Mouse (Mus musculus) forebrain, embryonic 15.5 days (tissue): ENCODE measurements at regions not wholly inside any gene's neighbourhood (a gene's known extent, or its start where the extent isn't known, plus 50 kb on each side); places are given as distances from the start of the nearest gene placed in this dataset.

Experiments used
- ATAC-seq: fragments of 200-750 bp; cut with Nextera tagmentation; replicated peaks from 2 replicates; pipeline ENCODE4 v1.8.0; 2017; ENCODE audit warnings: mild to moderate bottlenecking, moderate TSS enrichment, moderate library complexity
- H3K27ac ChIP-seq: fragments of 300-500 bp; sonication (generic); replicated peaks from 2 replicates; pipeline ENCODE4 v1.5.1; 2015; ENCODE audit warnings: mild to moderate bottlenecking, inconsistent platforms
- H3K27me3 ChIP-seq: fragments of 300-500 bp; sonication (generic); 2 replicates; pipeline ENCODE4 v1.6.1; 2015; ENCODE audit warnings: inconsistent platforms
- H3K36me3 ChIP-seq: fragments of 300-500 bp; sonication (generic); 2 replicates; pipeline ENCODE4 v1.6.1; 2015; ENCODE audit warnings: mild to moderate bottlenecking, inconsistent platforms
- H3K4me1 ChIP-seq: fragments of 300-500 bp; sonication (generic); 2 replicates; pipeline ENCODE4 v1.6.1; 2015; ENCODE audit warnings: inconsistent platforms
- H3K4me2 ChIP-seq: fragments of 300-500 bp; sonication (generic); replicated peaks from 2 replicates; pipeline ENCODE4 v1.6.1; 2015; ENCODE audit warnings: mild to moderate bottlenecking, inconsistent platforms
- H3K4me3 ChIP-seq: fragments of 300-500 bp; sonication (generic); 2 replicates; pipeline ENCODE4 v1.5.1; 2015; ENCODE audit warnings: mild to moderate bottlenecking, inconsistent platforms
- H3K9ac ChIP-seq: fragments of 300-500 bp; sonication (generic); replicated peaks from 2 replicates; pipeline ENCODE4 v1.6.1; 2015; ENCODE audit warnings: mild to moderate bottlenecking, inconsistent platforms
- H3K9me3 ChIP-seq: fragments of 300-500 bp; sonication (generic); 2 replicates; pipeline ENCODE4 v1.6.1; 2016; ENCODE audit warnings: inconsistent platforms
- WGBS: fragments of 180-500 bp; shearing (Covaris S2); methylation state at CpG from one replicate; pipeline ENCODE4 v1.1.7; 2015; ENCODE audit warnings: mixed read lengths; 5-methylcytosine and 5-hydroxymethylcytosine counted together

- Histone ChIP-seq H3K36me3 (no peaks in the 10 kb centered on the region), H3K4me2 (no peak overlapping the region), H3K9ac (no peak overlapping the region), H3K9me3 (no peaks in the 10 kb centered on the region), H3K27me3 (no peaks in the 10 kb centered on the region), H3K4me3 (no peak overlapping the region), H3K27ac (no peak overlapping the region), H3K4me1 (no peaks in the 10 kb centered on the region)
- ATAC-seq: no peak
- 85% methylated on average over 3 of the region's 3 CpGs for WGBS
These were observed 101.8 kb upstream of the Rai14 start for GRCm38 (mm10) chr15:10816213-10816621.

GRCm38 (mm10) chr15:10818216-10818615 is 103.8 kb upstream of the Rai14 start:
- H3K4me2 ChIP-seq: no peak overlapping the region
- 83% methylated on average over 6 of the region's 6 CpGs for WGBS
- H3K9me3 ChIP-seq: no peaks in the 10 kb centered on the region
- no peak for ATAC-seq
- H3K27me3 ChIP-seq: no peaks in the 10 kb centered on the region
- H3K27ac ChIP-seq: no peak overlapping the region
- H3K4me3 ChIP-seq: no peak overlapping the region
- H3K36me3 ChIP-seq: no peaks in the 10 kb centered on the region
- no peak overlapping the region for H3K9ac ChIP-seq
- H3K4me1 ChIP-seq: no peaks in the 10 kb centered on the region

GRCm38 (mm10) chr15:10818706-10819105 is 104.3 kb upstream of the Rai14 start:
- WGBS: 90% methylated on average over 1 of the region's 1 CpGs
- Histone ChIP-seq H3K4me2 (no peak overlapping the region), H3K4me1 (no peaks in the 10 kb centered on the region), H3K9ac (no peak overlapping the region), H3K4me3 (no peak overlapping the region), H3K27ac (no peak overlapping the region), H3K36me3 (no peaks in the 10 kb centered on the region), H3K27me3 (no peaks in the 10 kb centered on the region), H3K9me3 (no peaks in the 10 kb centered on the region)
- no peak for ATAC-seq

- H3K9me3 ChIP-seq: no peaks in the 10 kb centered on the region
- no peaks in the 10 kb centered on the region for H3K36me3 ChIP-seq
- H3K4me2 ChIP-seq: no peak overlapping the region
- H3K27ac ChIP-seq: no peak overlapping the region
- no peaks in the 10 kb centered on the region for H3K4me1 ChIP-seq
- WGBS: 82% methylated on average over 5 of the region's 5 CpGs
- H3K4me3 ChIP-seq: no peak overlapping the region
- H3K27me3 ChIP-seq: no peaks in the 10 kb centered on the region
- ATAC-seq: no peak
- no peak overlapping the region for H3K9ac ChIP-seq
These were observed 109.5 kb upstream of the Rai14 start for GRCm38 (mm10) chr15:10823933-10824332.

- Histone ChIP-seq H3K36me3 (no peaks in the 10 kb centered on the region), H3K9ac (no peak overlapping the region), H3K4me3 (no peak overlapping the region), H3K27me3 (no peaks in the 10 kb centered on the region), H3K9me3 (no peaks in the 10 kb centered on the region), H3K4me1 (no peaks in the 10 kb centered on the region), H3K27ac (no peak overlapping the region), H3K4me2 (no peak overlapping the region)
- WGBS: 81% methylated on average over 5 of the region's 5 CpGs
- no peak for ATAC-seq
These were observed 115.2 kb upstream of the Rai14 start for GRCm38 (mm10) chr15:10829588-10829987.

- 78% methylated on average over 5 of the region's 5 CpGs for WGBS
- Histone ChIP-seq H3K36me3 (no peaks in the 10 kb centered on the region), H3K4me3 (no peak overlapping the region), H3K4me1 (no peaks in the 10 kb centered on the region), H3K27me3 (no peaks in the 10 kb centered on the region), H3K27ac (no peak overlapping the region), H3K4me2 (no peak overlapping the region), H3K9ac (no peak overlapping the region), H3K9me3 (no peaks in the 10 kb centered on the region)
- no peak for ATAC-seq
These were observed 116.1 kb upstream of the Rai14 start for GRCm38 (mm10) chr15:10830478-10830877.

- H3K4me3 ChIP-seq: no peak overlapping the region
- 85% methylated on average over 5 of the region's 5 CpGs for WGBS
- no peak for ATAC-seq
- H3K9ac ChIP-seq: no peak overlapping the region
- H3K27ac ChIP-seq: no peak overlapping the region
- no peaks in the 10 kb centered on the region for H3K9me3 ChIP-seq
- H3K4me1 ChIP-seq: no peaks in the 10 kb centered on the region
- no peak overlapping the region for H3K4me2 ChIP-seq
- no peaks in the 10 kb centered on the region for H3K27me3 ChIP-seq
- no peaks in the 10 kb centered on the region for H3K36me3 ChIP-seq
These were observed 116.7 kb upstream of the Rai14 start for GRCm38 (mm10) chr15:10831106-10831505.

GRCm38 (mm10) chr15:10832331-10832730 is 117.9 kb upstream of the Rai14 start:
- no peak overlapping the region for H3K27ac ChIP-seq
- WGBS: 44% methylated on average over 1 of the region's 1 CpGs
- no peak for ATAC-seq
- no peak overlapping the region for H3K4me3 ChIP-seq
- H3K4me2 ChIP-seq: no peak overlapping the region
- no peaks in the 10 kb centered on the region for H3K4me1 ChIP-seq
- H3K27me3 ChIP-seq: no peaks in the 10 kb centered on the region
- H3K9me3 ChIP-seq: no peaks in the 10 kb centered on the region
- H3K36me3 ChIP-seq: no peaks in the 10 kb centered on the region
- no peak overlapping the region for H3K9ac ChIP-seq

GRCm38 (mm10) chr15:10833866-10834571 is 118.1 kb upstream of the C1qtnf3 start:
- Histone ChIP-seq H3K9ac (no peak overlapping the region), H3K36me3 (no peaks in the 10 kb centered on the region), H3K27me3 (no peaks in the 10 kb centered on the region), H3K9me3 (no peaks in the 10 kb centered on the region), H3K4me3 (no peak overlapping the region), H3K27ac (no peak overlapping the region), H3K4me1 (no peaks in the 10 kb centered on the region), H3K4me2 (no peak overlapping the region)
- WGBS: 94% methylated on average over 7 of the region's 7 CpGs
- ATAC-seq: no peak

- no peak overlapping the region for H3K4me3 ChIP-seq
- WGBS: 91% methylated on average over 1 of the region's 1 CpGs
These were observed 113.4 kb upstream of the C1qtnf3 start for GRCm38 (mm10) chr15:10838584-10839288.

GRCm38 (mm10) chr15:10840621-10841034 is 111.5 kb upstream of the C1qtnf3 start:
- peak; percentile 93 for ATAC-seq
- H3K4me3 ChIP-seq: no peak overlapping the region
- no peaks in the 10 kb centered on the region for H3K27me3 ChIP-seq
- 63% methylated on average over 4 of the region's 4 CpGs for WGBS
- H3K27ac ChIP-seq: peak overlapping the region; percentile 62
- no peak overlapping the region for H3K4me2 ChIP-seq
- no peaks in the 10 kb centered on the region for H3K36me3 ChIP-seq
- H3K4me1 ChIP-seq: no peaks in the 10 kb centered on the region
- no peaks in the 10 kb centered on the region for H3K9me3 ChIP-seq
- no peak overlapping the region for H3K9ac ChIP-seq

More at GRCm38 (mm10) chr15:10838584-10839288, 113.4 kb upstream of the C1qtnf3 start:
- Histone ChIP-seq H3K27me3 (no peaks in the 10 kb centered on the region), H3K4me1 (no peaks in the 10 kb centered on the region), H3K9me3 (no peaks in the 10 kb centered on the region), H3K27ac (no peak overlapping the region), H3K36me3 (no peaks in the 10 kb centered on the region), H3K4me2 (no peak overlapping the region), H3K9ac (no peak overlapping the region)
- ATAC-seq: no peak

- 15% methylated on average over 2 of the region's 3 CpGs for WGBS
- Histone ChIP-seq H3K36me3 (no peaks in the 10 kb centered on the region), H3K9me3 (no peaks in the 10 kb centered on the region), H3K27me3 (no peaks in the 10 kb centered on the region), H3K9ac (no peak overlapping the region), H3K4me2 (no peak overlapping the region), H3K4me1 (no peaks in the 10 kb centered on the region), H3K27ac (no peak overlapping the region), H3K4me3 (no peak overlapping the region)
- no peak for ATAC-seq
These were observed 109.0 kb upstream of the C1qtnf3 start for GRCm38 (mm10) chr15:10843060-10843695.
